ENCODE assay signal across 8 mouse cellular contexts in the genomic region with DNA sequence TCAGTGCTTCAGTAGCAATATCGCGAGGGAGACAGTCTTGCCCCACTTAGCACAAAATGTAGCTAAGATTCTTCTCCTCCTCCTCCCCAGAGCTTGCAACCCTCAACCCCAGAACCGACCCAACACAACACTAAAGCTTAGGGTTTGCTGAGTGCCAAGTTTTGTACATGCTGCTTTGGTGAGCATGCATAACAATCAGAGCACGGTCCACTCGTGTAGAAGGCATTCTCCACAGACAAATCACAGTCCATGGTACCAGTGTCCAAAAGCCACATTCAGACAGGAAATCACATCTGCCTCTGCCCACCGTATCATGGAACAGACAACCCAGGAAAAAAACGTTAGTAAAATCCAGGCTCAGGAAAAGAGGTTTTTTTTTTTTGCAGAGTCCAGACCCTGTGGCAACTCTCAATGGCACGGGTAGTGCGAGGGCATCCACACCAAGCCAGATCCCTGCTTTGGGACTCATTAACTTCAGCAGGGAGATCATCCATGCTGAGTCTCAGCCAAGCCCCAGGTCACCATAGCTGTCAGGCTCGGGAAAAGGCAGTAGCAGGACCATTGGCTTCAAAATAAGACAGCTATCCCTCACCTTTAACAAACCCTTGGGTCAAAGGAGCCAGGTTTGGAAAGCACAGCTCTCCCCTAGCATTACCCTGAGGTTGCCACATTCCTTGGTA.
DNase-seq lines count a peak whose midpoint lies in the region; ATAC-seq and TF ChIP-seq lines count a peak whose summit lies in the region.

No protein-coding gene starts in this region.

- H3K27ac ChIP-seq in left cerebral cortex, adult 2 months, result peak overlapping the region; percentile 82
- H3K27ac ChIP-seq in embryonic facial prominence, embryonic 11.5 days (replicated peaks; ENCODE audit: low read depth, low read length), result no peak overlapping the region
- peak overlapping the region; percentile 87 for H3K27ac ChIP-seq in hindbrain, embryonic 16.5 days (ENCODE audit: low read depth, low read length)
- H3K27ac ChIP-seq in neural tube, embryonic 14.5 days (ENCODE audit: low read depth, low read length), result peak overlapping the region; percentile 84; the same call in 1 of the 2 replicates
- no peak overlapping the region for H3K27ac ChIP-seq in thymus, adult 2 months (ENCODE audit: control insufficient read depth, insufficient read depth, low read length)

- H3K4me1 ChIP-seq in embryonic facial prominence, embryonic 11.5 days (ENCODE audit: control insufficient read depth, insufficient read depth, low read length), result peaks cover 3% of the 10 kb centered on the region; the same call in 1 of the 2 replicates
- peaks cover 8% of the 10 kb centered on the region for H3K4me1 ChIP-seq in hindbrain, embryonic 16.5 days (ENCODE audit: control insufficient read depth, insufficient read depth, low read depth, low read length)
- peaks cover 10% of the 10 kb centered on the region; the same call in 1 of the 2 replicates for H3K4me1 ChIP-seq in neural tube, embryonic 14.5 days (ENCODE audit: control insufficient read depth, insufficient read depth, low read length)
- H3K4me1 ChIP-seq in thymus, adult 2 months (replicated peaks; ENCODE audit: control insufficient read depth, insufficient read depth, low read length), result no peaks in the 10 kb centered on the region

- peak overlapping the region; percentile 74 for H3K4me3 ChIP-seq in left cerebral cortex, adult 2 months
- peak overlapping the region; percentile 39 for H3K4me3 ChIP-seq in embryonic facial prominence, embryonic 11.5 days (ENCODE audit: low read depth, low read length)
- peak overlapping the region; percentile 63 for H3K4me3 ChIP-seq in hindbrain, embryonic 16.5 days (ENCODE audit: low read length)
- peak overlapping the region; percentile 56 for H3K4me3 ChIP-seq in neural tube, embryonic 14.5 days (ENCODE audit: low read depth, low read length)
- no peak overlapping the region for H3K4me3 ChIP-seq in thymus, adult 2 months (ENCODE audit: control insufficient read depth, insufficient read depth, low read length)

- no peak for TF ChIP-seq POLR2A in thymus, adult 2 months (IDR thresholded peaks at IDR 0.05; ENCODE audit: control insufficient read depth, extremely low read depth, insufficient read depth, low read length, poor library complexity)

- intact Hi-C loops in left cerebral cortex, adult 2 months (cut with DNase I), result loop anchor here (1.0 to 5.0 kb wide), 6 partner anchors 47 to 1009 kb away; no protein-coding TSS in a partner anchor

- H3K4me2 ChIP-seq in embryonic facial prominence, embryonic 11.5 days (ENCODE audit: low read depth, low read length), result peak overlapping the region; percentile 72
- peak overlapping the region; percentile 87 for H3K4me2 ChIP-seq in hindbrain, embryonic 16.5 days (ENCODE audit: low read length)
- peak overlapping the region; percentile 83 for H3K4me2 ChIP-seq in neural tube, embryonic 14.5 days (ENCODE audit: low read depth, low read length)

- TF ChIP-seq CTCF in left cerebral cortex, adult 2 months (IDR thresholded peaks at IDR 0.05), result no peak
- TF ChIP-seq CTCF in thymus, adult 2 months (IDR thresholded peaks at IDR 0.05; ENCODE audit: borderline replicate concordance, control insufficient read depth, extremely low read depth, insufficient read depth, low read length, poor library complexity), result no peak

- no peaks in the 10 kb centered on the region for H3K36me3 ChIP-seq in embryonic facial prominence, embryonic 11.5 days (replicated peaks; ENCODE audit: control insufficient read depth, insufficient read depth, low read depth, low read length)
- H3K36me3 ChIP-seq in hindbrain, embryonic 16.5 days (ENCODE audit: control insufficient read depth, insufficient read depth, low read length), result no peaks in the 10 kb centered on the region
- H3K36me3 ChIP-seq in neural tube, embryonic 14.5 days (ENCODE audit: control insufficient read depth, insufficient read depth, low read length), result no peaks in the 10 kb centered on the region
- H3K36me3 ChIP-seq in thymus, adult 2 months (ENCODE audit: control insufficient read depth, insufficient read depth, low read length), result no peaks in the 10 kb centered on the region

- no peaks in the 10 kb centered on the region; the same call in 1 of the 2 replicates for H3K27me3 ChIP-seq in embryonic facial prominence, embryonic 11.5 days (ENCODE audit: control insufficient read depth, insufficient read depth, low read length)
- no peaks in the 10 kb centered on the region for H3K27me3 ChIP-seq in hindbrain, embryonic 16.5 days (replicated peaks; ENCODE audit: control insufficient read depth, insufficient read depth, low read length)
- H3K27me3 ChIP-seq in neural tube, embryonic 14.5 days (ENCODE audit: control insufficient read depth, insufficient read depth, low read length), result no peaks in the 10 kb centered on the region
- no peaks in the 10 kb centered on the region; the same call in 1 of the 2 replicates for H3K27me3 ChIP-seq in thymus, adult 2 months (ENCODE audit: control insufficient read depth, insufficient read depth, low read length)

- 0 out of 2 replicates have a peak overlapping the region, but pooled peaks have one; percentile 68 for H3K9ac ChIP-seq in embryonic facial prominence, embryonic 11.5 days (replicated peaks; ENCODE audit: low read length)
- peak overlapping the region; percentile 78 for H3K9ac ChIP-seq in hindbrain, embryonic 16.5 days (ENCODE audit: low read depth, low read length)
- peak overlapping the region; percentile 70 for H3K9ac ChIP-seq in neural tube, embryonic 14.5 days (replicated peaks; ENCODE audit: low read depth, low read length)

- ATAC-seq in embryonic facial prominence, embryonic 11.5 days (replicated peaks; ENCODE audit: insufficient number of reproducible peaks, low FRiP score, low TSS enrichment, low read depth), result no peak
- no peak for ATAC-seq in hindbrain, embryonic 16.5 days
- ATAC-seq in neural tube, embryonic 14.5 days (ENCODE audit: low read depth), result no peak
- no peak for ATAC-seq in granulocyte monocyte progenitor cell, adult 5-6 weeks (replicated peaks; ENCODE audit: poor library complexity, severe bottlenecking)

- 60% methylated on average over 10 of the region's 10 CpGs for WGBS in embryonic facial prominence, embryonic 11.5 days
- 31% methylated on average over 10 of the region's 10 CpGs for WGBS in hindbrain, embryonic 16.5 days
- WGBS in neural tube, embryonic 14.5 days, result 52% methylated on average over 10 of the region's 10 CpGs
- 59% methylated on average over 10 of the region's 10 CpGs for WGBS in thymus, adult 2 months

- H3K9me3 ChIP-seq in embryonic facial prominence, embryonic 11.5 days (replicated peaks; ENCODE audit: control insufficient read depth, low read length), result no peaks in the 10 kb centered on the region
- H3K9me3 ChIP-seq in hindbrain, embryonic 16.5 days (ENCODE audit: control insufficient read depth, low read length), result no peaks in the 10 kb centered on the region
- H3K9me3 ChIP-seq in neural tube, embryonic 14.5 days (ENCODE audit: control insufficient read depth, low read length), result no peaks in the 10 kb centered on the region

- no peak for DNase-seq in left cerebral cortex, adult 2 months (ENCODE audit: extremely low spot score in 1 of 2, low spot score in 2 of 2)
- no peak for DNase-seq in left cerebral cortex, adult 8-10 months (ENCODE audit: low spot score in 2 of 2)
- no peak for DNase-seq in embryonic facial prominence, embryonic 11.5 days (ENCODE audit: low spot score)
- no peak for DNase-seq in thymus, adult 2 months
- DNase-seq in right cerebral cortex, adult 18-20 months, result no peak

Comparison
In these comparisons a context has a peak if more than half of its experiments do, and no peak if none do; other contexts are left out.
1. H3K27ac ChIP-seq: peak in left cerebral cortex, adult 2 months (single experiment), hindbrain, embryonic 16.5 days (single experiment) and neural tube, embryonic 14.5 days (single experiment); none in embryonic facial prominence, embryonic 11.5 days (single experiment) and thymus, adult 2 months (single experiment).
2. Peak in every context shown above with its lines, with median percentiles within 50 percentile points of each other: H3K4me2 ChIP-seq and H3K9ac ChIP-seq.